Mouse (Mus musculus) embryonic facial prominence, embryonic 10.5 days (tissue): ENCODE data around the gene Atic. TPM values are rescaled to one million over a fixed set of nuclear protein-coding genes. Genes with fewer than 3 reads are reported as not detected.

ENCODE experiments used
- DNase-seq: peaks from one replicate; pipeline ENCODE4 v3.0.0-alpha.2; 2017; ENCODE audit warnings: low spot score
- H3K27ac ChIP-seq: fragments of 300-500 bp; sonication (generic); replicated peaks from 2 replicates; pipeline ENCODE4 v1.5.1; 2016; ENCODE audit warnings: mild to moderate bottlenecking
- H3K27me3 ChIP-seq: fragments of 300-500 bp; sonication (generic); replicated peaks from 2 replicates; pipeline ENCODE4 v1.6.1; 2016; ENCODE audit warnings: low read depth, mild to moderate bottlenecking; ENCODE audit not compliant: poor library complexity, severe bottlenecking
- H3K36me3 ChIP-seq: fragments of 300-500 bp; sonication (generic); replicated peaks from 2 replicates; pipeline ENCODE4 v1.6.1; 2016; ENCODE audit warnings: mild to moderate bottlenecking, moderate library complexity
- H3K4me1 ChIP-seq: fragments of 300-500 bp; sonication (generic); 2 replicates; pipeline ENCODE4 v1.6.1; 2016
- H3K4me3 ChIP-seq: fragments of 300-500 bp; sonication (generic); 2 replicates; pipeline ENCODE4 v1.5.1; 2016; ENCODE audit warnings: mild to moderate bottlenecking, moderate library complexity
- H3K9me3 ChIP-seq: fragments of 300-500 bp; sonication (generic); 2 replicates; pipeline ENCODE4 v1.6.1; 2016; ENCODE audit warnings: mild to moderate bottlenecking
- WGBS: fragments of 180-500 bp; shearing (Covaris S2); methylation state at CpG from one replicate; pipeline ENCODE4 v1.1.7; 2016; 5-methylcytosine and 5-hydroxymethylcytosine counted together
- polyA plus RNA-seq: library from polyadenylated mRNA; unstranded; fragments of >200 nt; fragmentation: Nextera tagmentation; extraction: Ambion mirVana; gene quantifications from 2 replicates; pipeline ENCODE4 v1.2.1, GENCODE M21; 2016

Gene Atic
- polyA plus RNA-seq, 1 experiment from 2014 or later = 77.2 TPM

GRCm38 (mm10) chr1:71570116-71570515 lies 13.2 kb downstream of the Atic start:
- no peak for DNase-seq
- Histone ChIP-seq H3K27ac (no peak overlapping the region), H3K4me3 (no peak overlapping the region), H3K36me3 (peaks cover 95% of the 10 kb centered on the region), H3K4me1 (no peaks in the 10 kb centered on the region), H3K9me3 (no peaks in the 10 kb centered on the region), H3K27me3 (no peaks in the 10 kb centered on the region)
- WGBS = 88% methylated on average over 4 of the region's 4 CpGs

- H3K4me1 ChIP-seq = no peaks in the 10 kb centered on the region
- H3K4me3 ChIP-seq = no peak overlapping the region
- no peaks in the 10 kb centered on the region for H3K9me3 ChIP-seq
- WGBS = 96% methylated on average over 7 of the region's 7 CpGs
- no peak overlapping the region for H3K27ac ChIP-seq
- no peak for DNase-seq
- no peaks in the 10 kb centered on the region for H3K27me3 ChIP-seq
- H3K36me3 ChIP-seq = peaks cover 96% of the 10 kb centered on the region
These were observed 19.0 kb downstream of the Atic start for GRCm38 (mm10) chr1:71575987-71576386.

GRCm38 (mm10) chr1:71576837-71577236 lies 19.9 kb downstream of the Atic start:
- Histone ChIP-seq H3K9me3 (no peaks in the 10 kb centered on the region), H3K4me3 (no peak overlapping the region), H3K27ac (no peak overlapping the region), H3K4me1 (no peaks in the 10 kb centered on the region), H3K36me3 (peaks cover 89% of the 10 kb centered on the region), H3K27me3 (no peaks in the 10 kb centered on the region)
- DNase-seq = no peak
- WGBS = 92% methylated on average over 6 of the region's 6 CpGs

- 92% methylated on average over 4 of the region's 4 CpGs for WGBS
- H3K9me3 ChIP-seq = no peaks in the 10 kb centered on the region
- no peak overlapping the region for H3K27ac ChIP-seq
- no peak for DNase-seq
- peaks cover 73% of the 10 kb centered on the region for H3K36me3 ChIP-seq
- H3K27me3 ChIP-seq = no peaks in the 10 kb centered on the region
- no peaks in the 10 kb centered on the region for H3K4me1 ChIP-seq
- no peak overlapping the region for H3K4me3 ChIP-seq
These were observed 22.6 kb downstream of the Atic start for GRCm38 (mm10) chr1:71579526-71579925.

- Histone ChIP-seq H3K4me1 (no peaks in the 10 kb centered on the region), H3K9me3 (no peaks in the 10 kb centered on the region), H3K36me3 (peaks cover 74% of the 10 kb centered on the region), H3K4me3 (no peak overlapping the region), H3K27ac (no peak overlapping the region), H3K27me3 (no peaks in the 10 kb centered on the region)
- WGBS = 93% methylated on average over 12 of the region's 12 CpGs
- DNase-seq = no peak
These were observed 23.5 kb downstream of the Atic start for GRCm38 (mm10) chr1:71580408-71580807.

- Histone ChIP-seq H3K27ac (no peak overlapping the region), H3K9me3 (no peaks in the 10 kb centered on the region), H3K36me3 (peaks cover 74% of the 10 kb centered on the region), H3K27me3 (no peaks in the 10 kb centered on the region), H3K4me3 (no peak overlapping the region), H3K4me1 (no peaks in the 10 kb centered on the region)
- 95% methylated on average over 8 of the region's 8 CpGs for WGBS
- DNase-seq = no peak
These were observed 26.4 kb downstream of the Atic start for GRCm38 (mm10) chr1:71583302-71583701.

- H3K27ac ChIP-seq = no peak overlapping the region
- WGBS = 93% methylated on average over 7 of the region's 7 CpGs
- H3K4me3 ChIP-seq = no peak overlapping the region
- H3K27me3 ChIP-seq = no peaks in the 10 kb centered on the region
- no peak for DNase-seq
- H3K36me3 ChIP-seq = peaks cover 74% of the 10 kb centered on the region
- no peaks in the 10 kb centered on the region for H3K4me1 ChIP-seq
- H3K9me3 ChIP-seq = no peaks in the 10 kb centered on the region
These were observed 26.9 kb downstream of the Atic start for GRCm38 (mm10) chr1:71583900-71584299.

- Histone ChIP-seq H3K27me3 (no peaks in the 10 kb centered on the region), H3K4me1 (no peaks in the 10 kb centered on the region), H3K4me3 (no peak overlapping the region), H3K27ac (no peak overlapping the region), H3K36me3 (peaks cover 79% of the 10 kb centered on the region), H3K9me3 (no peaks in the 10 kb centered on the region)
- WGBS = 96% methylated on average over 7 of the region's 7 CpGs
- DNase-seq = no peak
These were observed 29.7 kb downstream of the Atic start for GRCm38 (mm10) chr1:71586658-71587057.

GRCm38 (mm10) chr1:71590038-71590437 lies 33.1 kb downstream of the Atic start:
- Histone ChIP-seq H3K9me3 (no peaks in the 10 kb centered on the region), H3K27ac (no peak overlapping the region), H3K4me3 (no peak overlapping the region), H3K4me1 (no peaks in the 10 kb centered on the region), H3K36me3 (peaks cover 100% of the 10 kb centered on the region), H3K27me3 (no peaks in the 10 kb centered on the region)
- 94% methylated on average over 11 of the region's 11 CpGs for WGBS
- DNase-seq = no peak

- H3K4me1 ChIP-seq = no peaks in the 10 kb centered on the region
- H3K27me3 ChIP-seq = no peaks in the 10 kb centered on the region
- H3K4me3 ChIP-seq = no peak overlapping the region
- H3K9me3 ChIP-seq = no peaks in the 10 kb centered on the region
- WGBS = 96% methylated on average over 9 of the region's 9 CpGs
- H3K36me3 ChIP-seq = peaks cover 100% of the 10 kb centered on the region
- no peak for DNase-seq
- no peak overlapping the region for H3K27ac ChIP-seq
These were observed 36.2 kb downstream of the Atic start for GRCm38 (mm10) chr1:71593184-71593583.

- Histone ChIP-seq H3K4me1 (no peaks in the 10 kb centered on the region), H3K4me3 (no peak overlapping the region), H3K27me3 (no peaks in the 10 kb centered on the region), H3K9me3 (no peaks in the 10 kb centered on the region), H3K27ac (no peak overlapping the region), H3K36me3 (peaks cover 100% of the 10 kb centered on the region)
- DNase-seq = no peak
- WGBS = 86% methylated on average over 2 of the region's 2 CpGs
These were observed 37.3 kb downstream of the Atic start for GRCm38 (mm10) chr1:71594268-71594667.

- no peak for DNase-seq
- Histone ChIP-seq H3K36me3 (peaks cover 100% of the 10 kb centered on the region), H3K9me3 (no peaks in the 10 kb centered on the region), H3K4me1 (no peaks in the 10 kb centered on the region), H3K27me3 (no peaks in the 10 kb centered on the region), H3K27ac (no peak overlapping the region), H3K4me3 (no peak overlapping the region)
- 89% methylated on average over 4 of the region's 4 CpGs for WGBS
These were observed 38.4 kb downstream of the Atic start for GRCm38 (mm10) chr1:71595365-71595764.

- DNase-seq = no peak
- 88% methylated on average over 2 of the region's 2 CpGs for whole genome bisulfite sequencing
- Histone ChIP-seq H3K4me3 (no peak overlapping the region), H3K27me3 (no peaks in the 10 kb centered on the region), H3K36me3 (peaks cover 100% of the 10 kb centered on the region), H3K27ac (no peak overlapping the region), H3K4me1 (no peaks in the 10 kb centered on the region), H3K9me3 (no peaks in the 10 kb centered on the region)
These were observed 48.8 kb downstream of the Atic start for GRCm38 (mm10) chr1:71605751-71606150.
